Mouse (Mus musculus): ENCODE results near the gene Larp6.

DNA sequence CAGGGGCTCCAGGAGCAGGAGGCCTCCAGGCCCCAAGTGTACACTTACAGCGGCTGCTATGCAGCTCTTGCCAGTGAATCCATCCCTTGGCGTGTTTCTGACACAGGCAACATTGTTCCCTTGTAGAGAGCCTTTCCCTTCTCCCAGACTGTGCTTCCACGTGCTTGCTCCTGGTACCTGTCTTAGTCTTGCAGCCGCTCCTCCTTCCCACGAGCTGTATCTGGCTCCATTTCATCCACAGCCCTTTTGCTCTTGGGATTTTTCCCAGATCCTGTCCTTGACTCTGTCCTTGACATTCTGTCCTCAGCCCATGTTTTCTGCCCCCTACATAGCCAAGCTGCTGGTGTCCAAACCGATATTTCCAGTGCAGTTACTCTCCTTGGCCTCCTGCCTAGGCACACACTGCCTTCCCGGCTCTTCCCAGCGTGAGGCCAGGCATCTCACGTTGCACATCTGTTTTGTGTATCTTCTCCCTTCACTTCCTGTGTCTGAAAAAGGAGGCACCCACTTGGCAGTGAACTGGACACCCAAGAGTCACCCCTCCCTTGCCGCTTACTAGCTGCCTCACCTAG, 46.7 kb downstream of the Larp6 start:
- TF ChIP-seq POLR2A (IDR thresholded peaks at IDR 0.05; ENCODE audit: control insufficient read depth, low read depth, low read length) (no peak), CTCF (IDR thresholded peaks at IDR 0.05; ENCODE audit: control insufficient read depth, insufficient read depth, insufficient replicate concordance, low read depth, low read length) (no peak)
